Mouse (Mus musculus): ENCODE measurements at regions not wholly inside any gene's neighbourhood (a gene's known extent, or its start where the extent isn't known, plus 50 kb on each side); places are given as distances from the start of the nearest gene placed in this dataset.

GRCm38 (mm10) chr8:126692263-126692662 is 98.5 kb upstream of the Irf2bp2 start:
- no peaks in the 10 kb centered on the region for H3K79me2 ChIP-seq (ENCODE audit: control insufficient read depth, insufficient read depth, low read length, poor library complexity)
- no peak overlapping the region for H3K9ac ChIP-seq (ENCODE audit: control insufficient read depth, low read depth, low read length, poor library complexity, severe bottlenecking)
- no peaks in the 10 kb centered on the region for H3K9me3 ChIP-seq (replicated peaks; ENCODE audit: insufficient read depth, low read length)

GRCm38 (mm10) chr8:126688450-126688849 is 94.7 kb upstream of the Irf2bp2 start:
- peaks cover 0 to 9% of the 10 kb centered on the region in 2 experiments; a peak in 2 of 4 replicates for H3K4me1 ChIP-seq (ENCODE audit: control insufficient read depth in 1 of 2, insufficient read depth in 2 of 2, low read length in 2 of 2)
- DNase-seq (ENCODE audit: low read depth, low spot score) = no peak
- TF ChIP-seq ZC3H11A (IDR thresholded peaks at IDR 0.05; ENCODE audit: low read depth, low read length) (peak; percentile 28; the same call in 1 of the 2 replicates), SIN3A (IDR thresholded peaks at IDR 0.05; ENCODE audit: low read length) (no peak), RAD21 (IDR thresholded peaks at IDR 0.05; ENCODE audit: low read depth, low read length) (peak; percentile 25), SMC3 (IDR thresholded peaks at IDR 0.05; ENCODE audit: low read depth, low read length) (peak; percentile 42; the same call in 1 of the 2 replicates), CTCF (IDR thresholded peaks at IDR 0.05 in 2 of 3, conservative IDR thresholded peaks at IDR 0.05 in 1 of 3; ENCODE audit: control insufficient read depth in 1 of 3, insufficient read depth in 1 of 3, low read depth in 2 of 3, low read length in 3 of 3, poor library complexity in 1 of 3, severe bottlenecking in 1 of 3) (peak in 2 of 3 experiments; percentile 35 to 39; a peak in 3 of 6 replicates)

More at GRCm38 (mm10) chr8:126692263-126692662, 98.5 kb upstream of the Irf2bp2 start:
- H3K4me1 ChIP-seq (ENCODE audit: control insufficient read depth in 1 of 2, insufficient read depth in 2 of 2, low read length in 2 of 2) = peaks cover 0 to 4% of the 10 kb centered on the region in 2 experiments; a peak in 1 of 4 replicates
- H3K27ac ChIP-seq (ENCODE audit: control insufficient read depth, low read depth, low read length) = no peak overlapping the region
- no peak for TF ChIP-seq ZC3H11A (IDR thresholded peaks at IDR 0.05; ENCODE audit: low read depth, low read length)
- no peak for TF ChIP-seq POLR2A (IDR thresholded peaks at IDR 0.05; ENCODE audit: control insufficient read depth in 1 of 2, insufficient read depth in 1 of 2, low read depth in 1 of 2, low read length in 2 of 2, poor library complexity in 1 of 2)
- TF ChIP-seq KAT2A (conservative IDR thresholded peaks at IDR 0.05; ENCODE audit: low read depth, low read length) = no peak
- no peak for TF ChIP-seq TBP (IDR thresholded peaks at IDR 0.05; ENCODE audit: low read depth, low read length)
- no peak for TF ChIP-seq EP300 (IDR thresholded peaks at IDR 0.05; ENCODE audit: low read depth in 1 of 2, low read length in 2 of 2)
- no peak for TF ChIP-seq E2F4 (IDR thresholded peaks at IDR 0.05; ENCODE audit: borderline replicate concordance, low read depth, low read length)
- no peak for TF ChIP-seq SMC3 (IDR thresholded peaks at IDR 0.05; ENCODE audit: low read depth, low read length)
- TF ChIP-seq ZMIZ1 (IDR thresholded peaks at IDR 0.05; ENCODE audit: low read depth, low read length) = no peak
- TF ChIP-seq USF1 (IDR thresholded peaks at IDR 0.05; ENCODE audit: low read depth, low read length) = no peak
- TF ChIP-seq MEF2A (IDR thresholded peaks at IDR 0.05; ENCODE audit: extremely low read depth, insufficient replicate concordance, low read depth, low read length, poor library complexity, severe bottlenecking) = no peak
- no peak for TF ChIP-seq CHD2 (IDR thresholded peaks at IDR 0.05; ENCODE audit: low read length)
- no peak for TF ChIP-seq USF2 (IDR thresholded peaks at IDR 0.05; ENCODE audit: borderline replicate concordance in 1 of 2, insufficient read depth in 1 of 2, low read depth in 1 of 2, low read length in 2 of 2)
- TF ChIP-seq GATA1 (IDR thresholded peaks at IDR 0.05; ENCODE audit: low read depth, low read length) = no peak
- no peak for TF ChIP-seq MAX (IDR thresholded peaks at IDR 0.05; ENCODE audit: low read length)
- TF ChIP-seq NRF1 (IDR thresholded peaks at IDR 0.05; ENCODE audit: insufficient read depth, low read depth, low read length, poor library complexity, severe bottlenecking) = no peak
- TF ChIP-seq ZNF384 (IDR thresholded peaks at IDR 0.05; ENCODE audit: low read depth, low read length) = no peak
- no peak for TF ChIP-seq RAD21 (IDR thresholded peaks at IDR 0.05; ENCODE audit: low read depth, low read length)
- no peak for TF ChIP-seq ELF1 (IDR thresholded peaks at IDR 0.05; ENCODE audit: low read depth, low read length)
- H3K27me3 ChIP-seq (ENCODE audit: control insufficient read depth in 1 of 2, insufficient read depth in 2 of 2, low read length in 2 of 2) = no peaks in the 10 kb centered on the region; a peak in 1 of 4 replicates
- H3K4me3 ChIP-seq (ENCODE audit: control insufficient read depth in 1 of 2, insufficient read depth in 1 of 2, low read depth in 2 of 2, low read length in 2 of 2) = no peak overlapping the region
- H3K36me3 ChIP-seq (ENCODE audit: control insufficient read depth in 1 of 2, insufficient read depth in 2 of 2, low read length in 2 of 2) = no peaks in the 10 kb centered on the region
- DNase-seq (ENCODE audit: low read depth, low spot score) = peak; percentile 19

More at GRCm38 (mm10) chr8:126688450-126688849, 94.7 kb upstream of the Irf2bp2 start:
- no peaks in the 10 kb centered on the region for H3K9me3 ChIP-seq (replicated peaks; ENCODE audit: insufficient read depth, low read length)
- H3K27ac ChIP-seq (ENCODE audit: control insufficient read depth, low read depth, low read length) = no peak overlapping the region
- no peak overlapping the region for H3K9ac ChIP-seq (ENCODE audit: control insufficient read depth, low read depth, low read length, poor library complexity, severe bottlenecking)
- H3K27me3 ChIP-seq (ENCODE audit: control insufficient read depth in 1 of 2, insufficient read depth in 2 of 2, low read length in 2 of 2) = no peaks in the 10 kb centered on the region; a peak in 1 of 4 replicates
- H3K79me2 ChIP-seq (ENCODE audit: control insufficient read depth, insufficient read depth, low read length, poor library complexity) = no peaks in the 10 kb centered on the region
- H3K4me3 ChIP-seq (ENCODE audit: control insufficient read depth in 1 of 2, insufficient read depth in 1 of 2, low read depth in 2 of 2, low read length in 2 of 2) = no peak overlapping the region
- peaks cover 0 to 6% of the 10 kb centered on the region in 2 experiments; a peak in 2 of 4 replicates for H3K36me3 ChIP-seq (ENCODE audit: control insufficient read depth in 1 of 2, insufficient read depth in 2 of 2, low read length in 2 of 2)
